Mouse (Mus musculus) liver, adult 2 months (tissue): ENCODE results near the gene Zfp827.

Experiments used
- CTCF ChIP-seq: fragments of 200-500 bp; IDR thresholded peaks from 2 replicates; pipeline ENCODE4 v1.5.1; 2011; ENCODE audit warnings: low read depth, low read length, control low read depth
- POLR2A ChIP-seq: fragments of 200-500 bp; IDR thresholded peaks from 2 replicates; pipeline ENCODE4 v1.6.1; 2011; ENCODE audit warnings: low read length, control low read depth; ENCODE audit not compliant: insufficient read depth; ENCODE audit errors: extremely low read depth

- no peak for TF ChIP-seq CTCF
- no peak for TF ChIP-seq POLR2A
Observed at GRCm38 (mm10) chr8:79057179-79057578, 28.9 kb downstream of the Zfp827 start.
